Mouse (Mus musculus) neural tube, embryonic 14.5 days (tissue): ENCODE measurements around the gene Tgtp2. TPM values are rescaled to one million over a fixed set of nuclear protein-coding genes. Genes with fewer than 3 reads are reported as not detected.
"Not testable (repeated sequence)": the region's sequence is repeated elsewhere in the genome, so short reads cannot be mapped to it uniquely, and the experiment has no call there.

Experiments
- ATAC-seq: fragments of 200-750 bp; cut with Nextera tagmentation; 2 replicates; pipeline ENCODE4 v1.8.0; 2017; ENCODE audit warnings: low read depth, mild to moderate bottlenecking, moderate TSS enrichment, moderate library complexity
- H3K27ac ChIP-seq: fragments of 300-500 bp; sonication (generic); 2 replicates; pipeline ENCODE4 v1.5.1; 2014; ENCODE audit warnings: low read depth, mild to moderate bottlenecking, control low read depth, low read length, moderate library complexity, mixed read lengths
- H3K27me3 ChIP-seq: fragments of 300-500 bp; sonication (generic); 2 replicates; pipeline ENCODE4 v1.6.1; 2014; ENCODE audit warnings: low read length; ENCODE audit not compliant: control insufficient read depth, insufficient read depth
- H3K36me3 ChIP-seq: fragments of 300-500 bp; sonication (generic); 2 replicates; pipeline ENCODE4 v1.6.1; 2014; ENCODE audit warnings: low read length, mixed read lengths; ENCODE audit not compliant: control insufficient read depth, insufficient read depth
- H3K4me1 ChIP-seq: fragments of 300-500 bp; sonication (generic); 2 replicates; pipeline ENCODE4 v1.6.1; 2014; ENCODE audit warnings: low read length; ENCODE audit not compliant: control insufficient read depth, insufficient read depth
- H3K4me2 ChIP-seq: fragments of 300-500 bp; sonication (generic); 2 replicates; pipeline ENCODE4 v1.6.1; 2014; ENCODE audit warnings: mild to moderate bottlenecking, low read depth, low read length, control low read depth
- H3K4me3 ChIP-seq: fragments of 300-500 bp; sonication (generic); 2 replicates; pipeline ENCODE4 v1.5.1; 2014; ENCODE audit warnings: low read depth, low read length, control low read depth, mixed read lengths
- H3K9ac ChIP-seq: fragments of 300-500 bp; sonication (generic); replicated peaks from 2 replicates; pipeline ENCODE4 v1.6.1; 2014; ENCODE audit warnings: low read depth, mild to moderate bottlenecking, control low read depth, low read length, mixed read lengths
- H3K9me3 ChIP-seq: fragments of 300-500 bp; sonication (generic); 2 replicates; pipeline ENCODE4 v1.6.1; 2016; ENCODE audit warnings: low read length; ENCODE audit not compliant: control insufficient read depth
- WGBS: fragments of 180-500 bp; shearing (Covaris S2); extraction: QIAGEN DNeasy Blood & Tissue Kit; methylation state at CpG from one replicate; pipeline ENCODE4 v1.1.7; 2014; 5-methylcytosine and 5-hydroxymethylcytosine counted together
- polyA plus RNA-seq: library from polyadenylated mRNA; unstranded; fragments of >200 nt; fragmentation: Nextera tagmentation; extraction: Ambion mirVana; gene quantifications from 2 replicates; pipeline ENCODE4 v1.2.1, GENCODE M21; 2014

The Tgtp2 gene
- polyA plus RNA-seq, 1 experiment from 2014 or later: not detected

GRCm38 (mm10) chr11:49080636-49081035, 16.6 kb upstream of the Tgtp2 start:
- ATAC-seq: no peak
- no peaks in the 10 kb centered on the region for H3K9me3 ChIP-seq
- H3K36me3 ChIP-seq: no peaks in the 10 kb centered on the region
- no peak overlapping the region for H3K4me2 ChIP-seq
- no peaks in the 10 kb centered on the region for H3K4me1 ChIP-seq
- 73% methylated on average over 1 of the region's 1 CpGs for WGBS
- no peak overlapping the region for H3K4me3 ChIP-seq
- no peak overlapping the region for H3K9ac ChIP-seq
- no peak overlapping the region for H3K27ac ChIP-seq
- H3K27me3 ChIP-seq: no peaks in the 10 kb centered on the region

- H3K4me3 ChIP-seq: no peak overlapping the region
- H3K4me2 ChIP-seq: no peak overlapping the region
- no peaks in the 10 kb centered on the region for H3K27me3 ChIP-seq
- no peaks in the 10 kb centered on the region for H3K4me1 ChIP-seq
- no peak overlapping the region for H3K9ac ChIP-seq
- no peaks in the 10 kb centered on the region for H3K9me3 ChIP-seq
- H3K27ac ChIP-seq: no peak overlapping the region
- H3K36me3 ChIP-seq: no peaks in the 10 kb centered on the region
- WGBS: 91% methylated on average over 3 of the region's 3 CpGs
- ATAC-seq: no peak
Observed at GRCm38 (mm10) chr11:49078719-49079118, 14.7 kb upstream of the Tgtp2 start.

GRCm38 (mm10) chr11:49077012-49077411, 13.0 kb upstream of the Tgtp2 start:
- Histone ChIP-seq H3K9ac (no peak overlapping the region), H3K4me1 (no peaks in the 10 kb centered on the region), H3K27ac (no peak overlapping the region), H3K27me3 (no peaks in the 10 kb centered on the region), H3K4me3 (no peak overlapping the region), H3K9me3 (no peaks in the 10 kb centered on the region), H3K36me3 (no peaks in the 10 kb centered on the region), H3K4me2 (no peak overlapping the region)
- no peak for ATAC-seq
- WGBS: 85% methylated on average over 1 of the region's 1 CpGs

- not testable (repeated sequence) for H3K9me3 ChIP-seq, H3K27me3 ChIP-seq, H3K4me2 ChIP-seq, H3K36me3 ChIP-seq, H3K9ac ChIP-seq, ATAC-seq, H3K4me1 ChIP-seq, H3K4me3 ChIP-seq, H3K27ac ChIP-seq
- 80% methylated on average over 6 of the region's 6 CpGs for WGBS
Observed at GRCm38 (mm10) chr11:49076001-49076757, 12.2 kb upstream of the Tgtp2 start, which contains the start of gene Ifi47. Ifi47 (plus strand) TSS chr11:49076587.

- Histone ChIP-seq H3K27me3 (no peaks in the 10 kb centered on the region), H3K4me3 (no peak overlapping the region), H3K9me3 (no peaks in the 10 kb centered on the region), H3K4me2 (no peak overlapping the region), H3K27ac (no peak overlapping the region), H3K9ac (no peak overlapping the region), H3K4me1 (no peaks in the 10 kb centered on the region), H3K36me3 (no peaks in the 10 kb centered on the region)
- 95% methylated on average over 1 of the region's 1 CpGs for WGBS
- ATAC-seq: no peak
Observed at GRCm38 (mm10) chr11:49068358-49068757, 4.4 kb upstream of the Tgtp2 start.

- H3K9ac ChIP-seq, H3K9me3 ChIP-seq, H3K4me1 ChIP-seq, H3K4me2 ChIP-seq, H3K36me3 ChIP-seq, H3K4me3 ChIP-seq, H3K27me3 ChIP-seq, ATAC-seq, H3K27ac ChIP-seq: not testable (repeated sequence)
- 81% methylated on average over 2 of the region's 2 CpGs for WGBS
Observed at GRCm38 (mm10) chr11:49061865-49062264, 2.1 kb downstream of the Tgtp2 start.

GRCm38 (mm10) chr11:49060061-49060460, 3.9 kb downstream of the Tgtp2 start:
- WGBS: 100% methylated on average over 1 of the region's 3 CpGs
- H3K36me3 ChIP-seq, H3K4me3 ChIP-seq, H3K27ac ChIP-seq, H3K9ac ChIP-seq, H3K9me3 ChIP-seq, H3K4me2 ChIP-seq, ATAC-seq, H3K4me1 ChIP-seq, H3K27me3 ChIP-seq: not testable (repeated sequence)

- not testable (repeated sequence) for H3K36me3 ChIP-seq, H3K9me3 ChIP-seq, H3K4me1 ChIP-seq, H3K9ac ChIP-seq, ATAC-seq, H3K27ac ChIP-seq, H3K27me3 ChIP-seq, H3K4me2 ChIP-seq, H3K4me3 ChIP-seq
- no CpG with 5 or more reads among the region's 5 CpGs for WGBS
Observed at GRCm38 (mm10) chr11:49051894-49052293, 12.1 kb downstream of the Tgtp2 start.

- not testable (repeated sequence) for ATAC-seq, H3K9ac ChIP-seq, H3K27me3 ChIP-seq, H3K27ac ChIP-seq, H3K4me1 ChIP-seq, H3K9me3 ChIP-seq, H3K4me3 ChIP-seq, H3K36me3 ChIP-seq, H3K4me2 ChIP-seq
- 80% methylated on average over 1 of the region's 6 CpGs for WGBS
Observed at GRCm38 (mm10) chr11:49051093-49051891, 12.7 kb downstream of the Tgtp2 start, which contains the start of gene 9930111J21Rik2. 9930111J21Rik2 (minus strand) TSS chr11:49051242.
